Mouse (Mus musculus) G1E (cell line): Measurements from ENCODE around the gene Ipo11. TPM values are rescaled to one million over a fixed set of nuclear protein-coding genes. Genes with fewer than 3 reads are reported as not detected.
A peak's percentile ranks its signal among the peaks of the same experiment; 100 is the strongest.

Source experiments
- ATAC-seq: 2 replicates; pipeline ENCODE4 v1.8.0; 2016; ENCODE audit warnings: mild to moderate bottlenecking; ENCODE audit not compliant: insufficient number of reproducible peaks, poor library complexity, low FRiP score, severe bottlenecking; ENCODE audit errors: extremely low read depth
- DNase-seq: peaks from one replicate; pipeline ENCODE4 v3.0.0; 2012; ENCODE audit warnings: low spot score
- H3K27me3 ChIP-seq: 2 replicates; pipeline ENCODE4 v1.6.1; 2012; ENCODE audit warnings: mild to moderate bottlenecking, low read length, inconsistent platforms; ENCODE audit not compliant: insufficient read depth
- H3K36me3 ChIP-seq: replicated peaks from 2 replicates; pipeline ENCODE3; 2012; ENCODE audit warnings: mild to moderate bottlenecking, inconsistent platforms
- H3K4me1 ChIP-seq: 2 replicates; pipeline ENCODE4 v1.6.1; 2012; ENCODE audit warnings: low read depth, low read length, inconsistent platforms, mixed read lengths; ENCODE audit not compliant: insufficient read depth
- H3K4me3 ChIP-seq: 2 replicates; pipeline ENCODE4 v1.5.1; 2012; ENCODE audit warnings: low read depth, mild to moderate bottlenecking, inconsistent platforms, low read length, moderate library complexity, mixed read lengths
- H3K9me3 ChIP-seq: replicated peaks from 2 replicates; pipeline ENCODE4 v1.6.1; 2012; ENCODE audit warnings: inconsistent platforms
- CTCF ChIP-seq: IDR thresholded peaks from 2 replicates; pipeline ENCODE4 v1.5.1; 2012; ENCODE audit warnings: low read depth, low read length, inconsistent platforms, mixed read lengths
- GATA1 ChIP-seq: IDR thresholded peaks from 2 replicates; pipeline ENCODE4 v1.6.1; 2012; ENCODE audit warnings: borderline replicate concordance, low read length, inconsistent platforms, mixed read lengths
- GATA2 ChIP-seq: IDR thresholded peaks from 2 replicates; pipeline ENCODE4 v1.6.1; 2012; ENCODE audit warnings: low read depth, low read length, inconsistent platforms, borderline replicate concordance
- POLR2AphosphoS5 ChIP-seq: IDR thresholded peaks from 2 replicates; pipeline ENCODE4 v1.6.1; 2012; ENCODE audit warnings: low read depth, low read length, inconsistent platforms; ENCODE audit not compliant: insufficient replicate concordance
- TAL1 ChIP-seq: conservative IDR thresholded peaks from 2 replicates; pipeline ENCODE4 v1.6.1; 2012; ENCODE audit warnings: low read depth, low read length, inconsistent platforms, mixed read lengths
- polyA plus RNA-seq: library from polyadenylated mRNA; stranded (reverse); fragments of >175 nt; gene quantifications from 2 replicates; pipeline ENCODE4 v1.2.3, GENCODE M21; 2012
- total RNA-seq, 2 experiments: library from RNA; stranded (forward) in 1 of 2; stranded (reverse) in 1 of 2; fragments of 200-1000 nt in 1 of 2; fragments of >200 nt in 1 of 2; fragmentation: Nextera tagmentation in 1 of 2; gene quantifications; 2 replicates each; pipeline ENCODE4 v1.2.3; 2014 to 2017

Gene Ipo11
- total and polyA plus RNA-seq, 3 experiments = 10.5 to 85.9 (median 49.8) TPM

DNA sequence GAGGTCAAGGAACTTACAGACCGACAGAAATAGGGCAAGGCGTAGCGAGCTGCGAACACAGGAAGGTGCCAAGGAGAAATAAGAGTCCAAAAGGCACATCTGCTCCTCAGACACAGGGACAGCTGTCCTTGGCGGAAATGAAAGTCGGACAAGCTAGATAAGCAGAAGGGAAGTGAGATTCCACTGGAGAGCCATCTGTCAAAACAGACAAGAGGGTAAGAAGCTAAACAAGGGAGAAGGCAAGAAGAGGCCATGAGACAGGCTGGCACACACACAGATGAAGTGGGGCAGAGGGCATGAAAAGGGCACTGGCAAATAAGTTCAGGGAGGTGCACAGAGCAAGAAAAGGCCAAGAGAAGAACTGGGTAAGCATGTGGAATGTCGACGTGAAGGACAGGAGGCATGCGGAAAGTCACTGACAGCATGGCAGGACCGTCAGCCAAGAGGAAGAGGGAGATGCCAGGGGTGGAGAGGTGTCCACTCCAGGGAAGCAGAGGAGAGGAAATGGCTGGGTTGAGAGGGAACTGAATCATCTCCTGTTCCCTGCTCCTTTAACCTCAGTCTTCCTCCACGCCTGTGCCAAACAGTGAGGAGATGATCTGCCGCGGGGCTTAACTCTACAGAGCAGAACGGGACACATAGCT, 176.4 kb downstream of the Ipo11 start:
- no peak for TF ChIP-seq TAL1
- no peak for DNase-seq
- H3K9me3 ChIP-seq = no peaks in the 10 kb centered on the region
- no peaks in the 10 kb centered on the region for H3K4me1 ChIP-seq
- no peak overlapping the region for H3K4me3 ChIP-seq
- peak; percentile 54 for ATAC-seq
- H3K36me3 ChIP-seq = no peaks in the 10 kb centered on the region
- peaks cover 18% of the 10 kb centered on the region for H3K27me3 ChIP-seq

GRCm38 (mm10) chr13:106755892-106756291, 180.9 kb downstream of the Ipo11 start:
- H3K4me1 ChIP-seq = no peaks in the 10 kb centered on the region
- ATAC-seq (no peak), DNase-seq (no peak)
- H3K27me3 ChIP-seq = peaks cover 5% of the 10 kb centered on the region
- H3K9me3 ChIP-seq = no peaks in the 10 kb centered on the region
- H3K36me3 ChIP-seq = no peaks in the 10 kb centered on the region
- TF ChIP-seq CTCF (no peak), TAL1 (no peak), GATA2 (no peak), POLR2AphosphoS5 (no peak), GATA1 (no peak)
- H3K4me3 ChIP-seq = no peak overlapping the region

DNA sequence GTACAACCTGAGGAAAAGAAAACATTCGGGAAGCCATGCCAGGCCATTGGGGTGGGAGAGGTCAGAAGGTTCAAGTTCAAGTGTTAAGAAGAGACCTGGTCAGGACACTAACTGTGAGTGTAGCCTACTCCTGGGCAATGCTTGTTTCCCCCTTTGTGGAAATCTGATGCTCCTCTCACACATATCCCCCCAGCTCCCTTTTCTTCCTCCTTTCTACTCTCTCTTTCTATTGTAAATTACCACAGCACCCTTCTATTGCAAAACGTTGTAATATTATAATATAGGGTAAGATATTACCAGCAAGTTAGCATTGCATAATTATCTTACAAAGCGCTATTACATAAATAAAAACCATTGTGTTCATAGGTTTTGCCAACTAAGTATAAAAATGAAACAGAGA, 182.5 kb downstream of the Ipo11 start:
- H3K36me3 ChIP-seq = no peaks in the 10 kb centered on the region
- H3K4me1 ChIP-seq = no peaks in the 10 kb centered on the region

DNA sequence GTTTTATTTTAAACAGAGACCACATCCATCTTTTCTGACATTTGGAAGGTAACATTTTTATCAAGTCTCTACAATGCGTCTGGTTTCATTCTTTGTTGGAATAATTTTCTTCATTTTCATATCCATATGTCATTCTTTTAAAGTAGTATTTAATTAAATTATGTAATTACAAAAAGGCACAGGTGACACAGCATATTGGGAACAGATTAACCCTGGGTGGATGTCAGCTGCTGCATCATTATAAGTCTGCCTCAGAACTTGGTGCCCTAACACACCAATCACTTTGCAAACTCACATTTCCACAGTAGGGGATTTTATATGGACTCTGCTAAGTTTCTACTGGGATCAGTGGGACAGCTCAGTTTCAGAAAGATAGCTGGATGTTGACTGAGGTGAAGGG, 184.8 kb downstream of the Ipo11 start:
- H3K4me1 ChIP-seq = no peaks in the 10 kb centered on the region; the same call in 1 of the 2 replicates
- DNase-seq (no peak), ATAC-seq (no peak)
- no peaks in the 10 kb centered on the region for H3K36me3 ChIP-seq
- no peak overlapping the region for H3K4me3 ChIP-seq
- no peak for TF ChIP-seq POLR2AphosphoS5
- no peak for TF ChIP-seq CTCF
- TF ChIP-seq TAL1 = no peak
- TF ChIP-seq GATA1 = no peak
- TF ChIP-seq GATA2 = no peak
- 0 out of 2 replicates have a peak, but pooled peaks cover 3% of the 10 kb centered on the region for H3K27me3 ChIP-seq
- H3K9me3 ChIP-seq = no peaks in the 10 kb centered on the region

More for the DNA sequence above, 182.5 kb downstream of the Ipo11 start:
- 0 out of 2 replicates have a peak, but pooled peaks cover 3% of the 10 kb centered on the region for H3K27me3 ChIP-seq
- no peak for TF ChIP-seq POLR2AphosphoS5
- no peak for TF ChIP-seq GATA2
- TF ChIP-seq CTCF = no peak
- no peak for TF ChIP-seq GATA1
- TF ChIP-seq TAL1 = no peak
- ATAC-seq (no peak), DNase-seq (no peak)
- no peaks in the 10 kb centered on the region for H3K9me3 ChIP-seq
- no peak overlapping the region for H3K4me3 ChIP-seq

GRCm38 (mm10) chr13:106746823-106747222, 189.9 kb downstream of the Ipo11 start:
- Histone ChIP-seq H3K27me3 (0 out of 2 replicates have a peak, but pooled peaks cover 3% of the 10 kb centered on the region), H3K4me1 (no peaks in the 10 kb centered on the region; the same call in none of the 2 replicates), H3K9me3 (no peaks in the 10 kb centered on the region), H3K36me3 (no peaks in the 10 kb centered on the region), H3K4me3 (no peak overlapping the region)
- TF ChIP-seq CTCF (no peak), GATA1 (no peak), GATA2 (no peak), POLR2AphosphoS5 (no peak), TAL1 (no peak)
- DNase-seq (no peak), ATAC-seq (no peak)

DNA sequence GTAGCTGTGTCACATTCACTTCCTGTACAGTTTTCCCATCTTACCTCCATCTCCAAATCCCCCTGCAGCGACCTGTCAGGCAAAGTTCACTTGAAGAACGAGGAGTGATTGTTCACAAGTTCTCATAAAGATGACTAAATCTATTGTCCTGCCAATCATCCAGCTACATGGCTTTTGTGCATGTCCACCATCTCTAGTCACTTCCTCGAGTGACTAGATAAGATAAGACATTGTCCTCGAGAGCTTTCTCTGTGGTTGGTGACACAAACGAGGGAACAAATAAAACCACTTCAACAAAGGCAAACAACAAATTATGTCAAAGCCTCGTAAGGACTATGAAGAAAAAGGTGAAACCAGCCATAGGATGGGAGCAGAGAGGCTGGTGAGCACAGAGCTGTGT, 191.6 kb downstream of the Ipo11 start:
- Histone ChIP-seq H3K9me3 (no peaks in the 10 kb centered on the region), H3K4me1 (no peaks in the 10 kb centered on the region; the same call in none of the 2 replicates), H3K36me3 (no peaks in the 10 kb centered on the region), H3K27me3 (0 out of 2 replicates have a peak, but pooled peaks cover 3% of the 10 kb centered on the region), H3K4me3 (no peak overlapping the region)
- TF ChIP-seq GATA1 (no peak), TAL1 (no peak), GATA2 (no peak), POLR2AphosphoS5 (no peak), CTCF (no peak)
- ATAC-seq = peak; percentile 49; the same call in 1 of the 2 replicates
- DNase-seq = no peak

Other genes starting within 250 kb of the Ipo11 start
- 59.5 and 70.7 TPM in 2 replicates for gene Dimt1, start 10.2 kb upstream of the Ipo11 start, total RNA-seq (2014; fragmentation: Nextera tagmentation)
- 21.9 and 26.2 TPM in 2 replicates for gene Dimt1, start 10.2 kb upstream of the Ipo11 start, total RNA-seq (2017)
- gene Dimt1, start 10.2 kb upstream of the Ipo11 start, polyA plus RNA-seq = 33.5 and 35.0 TPM in 2 replicates
- gene Kif2a, start 85.2 kb upstream of the Ipo11 start, total RNA-seq (2014; fragmentation: Nextera tagmentation) = 167 and 186 TPM in 2 replicates
- gene Kif2a, start 85.2 kb upstream of the Ipo11 start, total RNA-seq (2017) = 36.8 and 40.2 TPM in 2 replicates
- gene Kif2a, start 85.2 kb upstream of the Ipo11 start, polyA plus RNA-seq = 31.7 and 34.2 TPM in 2 replicates